Mouse (Mus musculus) layer of hippocampus, adult 11-12 months (tissue): Measurements from ENCODE around the gene Aoc3.
"Not testable (repeated sequence)": the region's sequence is repeated elsewhere in the genome, so short reads cannot be mapped to it uniquely, and the experiment has no call there.

Experiments used
- DNase-seq: peaks from one replicate; pipeline ENCODE4 v3.0.0; 2022; ENCODE audit warnings: low spot score

The Aoc3 gene

GRCm38 (mm10) chr11:101370141-101370540, 39.7 kb downstream of the Aoc3 start:
- no peak for DNase-seq

- DNase-seq = no peak
These were observed 44.1 kb downstream of the Aoc3 start for GRCm38 (mm10) chr11:101374421-101374938.

DNA sequence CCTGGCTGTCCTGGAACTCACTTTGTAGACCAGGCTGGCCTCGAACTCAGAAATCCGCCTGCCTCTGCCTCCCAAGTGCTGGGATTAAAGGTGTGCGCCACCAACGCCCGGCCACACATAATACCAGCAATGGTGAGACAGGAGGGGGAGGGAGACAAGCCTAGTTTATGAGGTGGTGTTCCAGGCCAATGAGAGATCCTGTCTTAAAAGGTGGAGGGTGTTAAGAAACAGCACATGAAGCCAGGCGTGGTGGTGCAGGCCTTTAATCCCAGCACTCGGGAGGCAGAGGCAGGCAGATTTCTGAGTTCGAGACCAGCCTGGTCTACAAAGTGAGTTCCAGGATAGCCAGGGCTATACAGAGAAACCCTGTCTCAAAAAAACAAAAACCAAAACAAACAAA, 47.8 kb downstream of the Aoc3 start:
- not testable (repeated sequence) for DNase-seq

DNA sequence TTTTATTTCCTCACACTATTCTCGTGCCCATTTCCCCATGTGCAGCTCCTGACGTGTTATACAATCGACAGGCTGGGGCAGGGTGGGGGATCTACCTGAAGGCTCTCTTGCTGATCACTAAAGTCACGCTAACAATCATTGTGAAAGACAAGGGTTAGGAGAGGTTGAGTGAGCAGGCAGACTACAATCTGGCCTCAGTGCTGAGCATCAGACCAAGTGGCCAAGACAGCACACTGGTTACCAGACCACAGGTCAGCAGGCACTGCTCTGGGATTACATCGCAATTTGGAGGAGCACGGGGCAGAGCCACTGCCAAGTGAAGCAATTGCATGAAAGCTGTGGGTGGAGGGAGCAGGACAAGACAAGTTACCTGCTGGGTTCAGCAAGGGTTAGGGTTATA, 48.5 kb downstream of the Aoc3 start:
- no peak for DNase-seq

- DNase-seq = no peak
These were observed 51.4 kb downstream of the Aoc3 start for GRCm38 (mm10) chr11:101381817-101382216.
